Mouse (Mus musculus): ENCODE measurements around the gene Tcp11l1. TPM values are rescaled to one million over a fixed set of nuclear protein-coding genes. Genes with fewer than 3 reads are reported as not detected.

Gene Tcp11l1
- polyA plus RNA-seq, 1 experiment from 2014 or later = 61.5 TPM

GRCm38 (mm10) chr2:104663372-104664100 is 48.4 kb downstream of the Tcp11l1 start:
- no peak overlapping the region for H3K4me2 ChIP-seq
- H3K9ac ChIP-seq = no peak overlapping the region
- H3K9me3 ChIP-seq = no peaks in the 10 kb centered on the region
- ATAC-seq (ENCODE audit: low FRiP score, low read depth) = no peak
- no peak overlapping the region for H3K4me3 ChIP-seq
- 94% methylated on average over 8 of the region's 8 CpGs for WGBS
- no peaks in the 10 kb centered on the region for H3K4me1 ChIP-seq (replicated peaks)
- H3K27me3 ChIP-seq = no peaks in the 10 kb centered on the region
- H3K27ac ChIP-seq (replicated peaks) = no peak overlapping the region
- peaks cover 52% of the 10 kb centered on the region for H3K36me3 ChIP-seq

DNA sequence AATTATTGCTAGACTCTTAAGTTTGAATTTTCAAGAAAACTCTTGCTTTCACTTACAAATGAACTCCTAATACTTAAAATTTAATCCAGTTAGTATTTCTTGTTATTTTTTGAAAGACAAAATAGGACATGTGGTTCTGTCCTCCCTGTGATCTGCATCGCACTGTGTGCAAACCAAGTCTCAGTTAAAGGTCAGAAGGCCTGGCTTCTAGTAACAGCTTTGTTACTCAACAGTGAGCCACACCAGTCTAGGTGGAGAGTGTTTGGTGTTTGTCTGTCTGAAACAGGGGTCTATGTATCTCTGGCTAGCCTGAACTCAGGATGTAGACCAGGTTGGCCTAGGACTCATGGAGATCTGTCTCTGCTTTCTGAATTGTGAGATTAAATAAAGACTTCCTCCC is 53.3 kb downstream of the Tcp11l1 start:
- H3K27me3 ChIP-seq = no peaks in the 10 kb centered on the region
- ATAC-seq (ENCODE audit: low FRiP score, low read depth) = no peak
- no peak overlapping the region for H3K9ac ChIP-seq
- 96% methylated on average over 1 of the region's 1 CpGs for WGBS
- H3K4me1 ChIP-seq (replicated peaks) = no peaks in the 10 kb centered on the region
- no peak overlapping the region for H3K4me3 ChIP-seq
- H3K9me3 ChIP-seq = no peaks in the 10 kb centered on the region
- peaks cover 41% of the 10 kb centered on the region for H3K36me3 ChIP-seq
- H3K27ac ChIP-seq (replicated peaks) = no peak overlapping the region
- no peak overlapping the region for H3K4me2 ChIP-seq

- WGBS = 95% methylated on average over 4 of the region's 4 CpGs
Observed at GRCm38 (mm10) chr2:104615985-104616711, 95.8 kb downstream of the Tcp11l1 start.

DNA sequence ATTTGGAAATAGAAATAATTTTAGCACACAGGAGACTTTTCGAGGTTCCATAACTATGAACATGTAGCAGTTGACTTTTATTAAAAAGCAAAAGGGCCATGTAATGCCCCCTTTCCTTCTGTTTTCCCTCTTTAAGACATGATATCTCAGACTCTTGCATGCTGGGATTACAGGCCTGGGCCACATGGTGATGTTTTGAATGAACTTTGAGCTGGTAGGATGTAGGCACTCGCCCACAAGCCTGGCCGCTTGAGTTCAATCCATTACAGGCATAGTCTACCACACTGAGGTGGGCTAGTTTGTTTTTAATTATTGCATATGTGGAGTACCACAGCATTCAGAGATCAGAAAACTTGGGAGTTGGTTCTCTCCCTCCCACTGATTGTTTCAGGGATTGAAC is 97.2 kb downstream of the Tcp11l1 start:
- WGBS = 95% methylated on average over 3 of the region's 3 CpGs
- Histone ChIP-seq H3K4me1 (replicated peaks) (no peaks in the 10 kb centered on the region), H3K36me3 (no peaks in the 10 kb centered on the region), H3K9ac (no peak overlapping the region), H3K27ac (replicated peaks) (no peak overlapping the region), H3K27me3 (no peaks in the 10 kb centered on the region), H3K9me3 (no peaks in the 10 kb centered on the region), H3K4me3 (no peak overlapping the region), H3K4me2 (no peak overlapping the region)
- ATAC-seq (ENCODE audit: low FRiP score, low read depth) = no peak

More at GRCm38 (mm10) chr2:104615985-104616711, 95.8 kb downstream of the Tcp11l1 start:
- H3K4me1 ChIP-seq (replicated peaks) = no peaks in the 10 kb centered on the region
- no peak overlapping the region for H3K9ac ChIP-seq
- H3K27ac ChIP-seq (replicated peaks) = no peak overlapping the region
- H3K9me3 ChIP-seq = no peaks in the 10 kb centered on the region
- H3K36me3 ChIP-seq = no peaks in the 10 kb centered on the region
- H3K4me2 ChIP-seq = no peak overlapping the region
- no peaks in the 10 kb centered on the region for H3K27me3 ChIP-seq
- ATAC-seq (ENCODE audit: low FRiP score, low read depth) = no peak
- no peak overlapping the region for H3K4me3 ChIP-seq

Other genes with a start within 250 kb of the Tcp11l1 start
- gene Hipk3, start 217.7 kb downstream of the Tcp11l1 start, polyA plus RNA-seq (2015; fragmentation: Nextera tagmentation; extraction: Ambion mirVana) = 8.1 TPM in 2 replicates
- 77.6 and 84.5 TPM in 2 replicates for gene Cstf3, start 121.6 kb downstream of the Tcp11l1 start, polyA plus RNA-seq (2015; fragmentation: Nextera tagmentation; extraction: Ambion mirVana)
- 0.13 TPM in 1 of 2 replicates, not detected in the other for gene Pin1rt1, start 4.2 kb upstream of the Tcp11l1 start, polyA plus RNA-seq (2015; fragmentation: Nextera tagmentation; extraction: Ambion mirVana)
- 1.2 and 1.6 TPM in 2 replicates for gene Depdc7, start 30.7 kb upstream of the Tcp11l1 start, polyA plus RNA-seq (2015; fragmentation: Nextera tagmentation; extraction: Ambion mirVana)
- 6.8 TPM in 2 replicates for gene Qser1, start 104.6 kb upstream of the Tcp11l1 start, polyA plus RNA-seq (2015; fragmentation: Nextera tagmentation; extraction: Ambion mirVana)
- gene Prrg4, start 137.7 kb upstream of the Tcp11l1 start, polyA plus RNA-seq (2015; fragmentation: Nextera tagmentation; extraction: Ambion mirVana) = 0.64 and 0.69 TPM in 2 replicates
- gene Ccdc73, start 155.6 kb upstream of the Tcp11l1 start, polyA plus RNA-seq (2015; fragmentation: Nextera tagmentation; extraction: Ambion mirVana) = 4.5 and 7.9 TPM in 2 replicates